7 mouse cellular contexts compared by ENCODE assay signal in the genomic region with DNA sequence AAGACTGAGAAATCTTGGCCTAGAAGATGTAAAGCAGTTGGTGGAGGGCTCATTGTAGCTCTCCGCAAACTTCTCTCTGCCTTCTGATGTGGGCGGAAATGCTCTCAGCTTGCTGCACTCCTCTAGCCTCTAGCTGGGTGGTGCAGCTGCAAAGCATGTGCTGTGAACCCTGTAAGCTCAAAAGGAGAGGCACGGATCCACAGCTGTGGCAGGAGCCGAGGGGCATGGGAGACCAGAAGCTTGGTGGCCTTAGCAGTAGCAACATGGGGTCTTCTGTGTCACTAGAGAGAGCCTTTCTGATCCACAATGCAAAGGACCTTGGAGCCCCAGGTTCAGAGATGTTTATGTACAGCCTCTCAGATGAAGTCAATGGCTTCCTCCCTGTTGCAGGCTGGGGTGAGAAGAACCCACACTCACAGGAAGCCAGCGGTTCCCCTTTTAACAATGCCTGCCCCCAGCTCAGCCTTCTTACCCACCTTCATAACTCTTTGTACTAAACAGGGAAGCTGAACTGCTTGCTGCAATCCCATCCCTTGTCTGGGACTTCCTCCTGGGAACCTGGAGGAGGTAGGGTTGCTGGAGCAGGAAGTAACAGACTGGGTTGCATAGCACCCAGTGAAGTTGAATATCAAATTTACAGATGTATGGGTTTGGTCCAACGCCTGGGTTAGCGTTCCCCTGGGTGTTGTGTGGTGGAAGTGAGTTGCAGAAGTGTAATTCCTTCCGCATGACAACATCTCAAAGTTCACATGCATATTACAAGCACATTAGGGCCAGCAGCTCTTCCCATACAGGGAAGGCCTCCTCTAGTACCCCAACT. TPM values are rescaled to one million over a fixed set of nuclear protein-coding genes. Genes with fewer than 3 reads are reported as not detected.
DNase-seq lines count a peak whose midpoint lies in the region; ATAC-seq lines count a peak whose summit lies in the region.

No protein-coding gene starts in this region.

- H3K4me2 ChIP-seq in liver, embryonic 16.5 days (ENCODE audit: low read depth, low read length): no peak overlapping the region
- no peak overlapping the region for H3K4me2 ChIP-seq in hindbrain, embryonic 16.5 days (ENCODE audit: low read length)

- 25% methylated on average over 8 of the region's 8 CpGs for WGBS in liver, embryonic 16.5 days (ENCODE audit: insufficient replicate concordance)
- WGBS in hindbrain, embryonic 16.5 days: 80% methylated on average over 8 of the region's 8 CpGs

- H3K36me3 ChIP-seq in liver, embryonic 16.5 days (ENCODE audit: control insufficient read depth, insufficient read depth): no peaks in the 10 kb centered on the region
- no peaks in the 10 kb centered on the region for H3K36me3 ChIP-seq in hindbrain, embryonic 16.5 days (ENCODE audit: control insufficient read depth, insufficient read depth, low read length)

- H3K27me3 ChIP-seq in liver, embryonic 16.5 days (ENCODE audit: control insufficient read depth, insufficient read depth, low read depth, low read length): no peaks in the 10 kb centered on the region
- H3K27me3 ChIP-seq in hindbrain, embryonic 16.5 days (replicated peaks; ENCODE audit: control insufficient read depth, insufficient read depth, low read length): no peaks in the 10 kb centered on the region

- H3K9me3 ChIP-seq in liver, embryonic 16.5 days (replicated peaks; ENCODE audit: control insufficient read depth, low read length): no peaks in the 10 kb centered on the region
- no peaks in the 10 kb centered on the region for H3K9me3 ChIP-seq in hindbrain, embryonic 16.5 days (ENCODE audit: control insufficient read depth, low read length)

- H3K9ac ChIP-seq in liver, embryonic 16.5 days (ENCODE audit: low read depth, low read length): no peak overlapping the region
- no peak overlapping the region for H3K9ac ChIP-seq in hindbrain, embryonic 16.5 days (ENCODE audit: low read depth, low read length)

- H3K4me1 ChIP-seq in liver, embryonic 16.5 days (ENCODE audit: control insufficient read depth, low read depth, low read length): no peaks in the 10 kb centered on the region
- H3K4me1 ChIP-seq in hindbrain, embryonic 16.5 days (ENCODE audit: control insufficient read depth, insufficient read depth, low read depth, low read length): no peaks in the 10 kb centered on the region

- peak overlapping the region; percentile 73 for H3K27ac ChIP-seq in liver, embryonic 16.5 days (ENCODE audit: low read length)
- no peak overlapping the region for H3K27ac ChIP-seq in hindbrain, embryonic 16.5 days (ENCODE audit: low read depth, low read length)

- DNase-seq in A20 (ENCODE audit: low read depth, low spot score): peak; percentile 93
- peak; percentile 83 to 89 for DNase-seq in CD8-positive naive resting alpha-beta T cell, adult 2 months (ENCODE audit: low read depth in 2 of 2, low spot score in 2 of 2)
- DNase-seq in heart, postnatal 10 days: peak; percentile 35 to 43
- peak; percentile 55 to 71 for DNase-seq in spleen, postnatal 10 days (ENCODE audit: low spot score in 2 of 2)
- no peak for DNase-seq in cerebellum, postnatal 36 days

- intact Hi-C loops in heart, postnatal 10 days (cut with DNase I): no loop called here

- H3K4me3 ChIP-seq in liver, embryonic 16.5 days (ENCODE audit: low read depth, low read length): no peak overlapping the region
- no peak overlapping the region for H3K4me3 ChIP-seq in hindbrain, embryonic 16.5 days (ENCODE audit: low read length)

- ATAC-seq in liver, embryonic 16.5 days (ENCODE audit: low read depth): peak; percentile 62
- ATAC-seq in hindbrain, embryonic 16.5 days: no peak

RNA-seq across cellular contexts. Expression of a gene that starts 16.4 kb away (rescaled TPM):
- total RNA-seq in heart, postnatal 10 days (2021): 1 to 10 TPM; 4.5 to 5.5 TPM
- 8.6 and 8.9 TPM in 2 replicates for polyA plus RNA-seq in liver, embryonic 16.5 days (2015; fragmentation: Nextera tagmentation; extraction: Ambion mirVana)
- polyA plus RNA-seq in hindbrain, embryonic 16.5 days (2015; fragmentation: Nextera tagmentation; extraction: Ambion mirVana): 1.2 and 1.3 TPM in 2 replicates

Comparison
In these comparisons a context has a peak if more than half of its experiments do, and no peak if none do; other contexts are left out.
1. DNase-seq: peak in A20 (single experiment), CD8-positive naive resting alpha-beta T cell, adult 2 months (2 of 2), heart, postnatal 10 days (2 of 2) and spleen, postnatal 10 days (2 of 2); none in cerebellum, postnatal 36 days (0 of 2).